Mouse (Mus musculus): ENCODE measurements around the gene Fgfr2. TPM values are rescaled to one million over a fixed set of nuclear protein-coding genes. Genes with fewer than 3 reads are reported as not detected.

The Fgfr2 gene
- polyA plus RNA-seq, 1 experiment from 2014 or later, result 11.2 TPM

GRCm38 (mm10) chr7:130719931-130720598 is 2403.1 kb downstream of the Fgfr2 start:
- Histone ChIP-seq H3K27ac (ENCODE audit: low read depth) (no peak overlapping the region), H3K9me3 (ENCODE audit: low read length) (no peaks in the 10 kb centered on the region), H3K9ac (replicated peaks) (no peak overlapping the region), H3K27me3 (ENCODE audit: insufficient read depth, low read length) (no peaks in the 10 kb centered on the region), H3K4me2 (ENCODE audit: low read depth, low read length) (no peak overlapping the region), H3K4me3 (ENCODE audit: low read depth, low read length) (no peak overlapping the region), H3K4me1 (ENCODE audit: insufficient read depth) (peaks cover 19% of the 10 kb centered on the region; the same call in 1 of the 2 replicates), H3K36me3 (replicated peaks; ENCODE audit: insufficient read depth, low read length) (no peaks in the 10 kb centered on the region)
- TF ChIP-seq CTCF (IDR thresholded peaks at IDR 0.05; ENCODE audit: low read depth), result no peak
- no peak for TF ChIP-seq EP300 (IDR thresholded peaks at IDR 0.05; ENCODE audit: low read depth)
- 41% methylated on average over 16 of the region's 16 CpGs for WGBS (ENCODE audit: insufficient replicate concordance)
- ATAC-seq, result no peak
- DNase-seq, result no peak

DNA sequence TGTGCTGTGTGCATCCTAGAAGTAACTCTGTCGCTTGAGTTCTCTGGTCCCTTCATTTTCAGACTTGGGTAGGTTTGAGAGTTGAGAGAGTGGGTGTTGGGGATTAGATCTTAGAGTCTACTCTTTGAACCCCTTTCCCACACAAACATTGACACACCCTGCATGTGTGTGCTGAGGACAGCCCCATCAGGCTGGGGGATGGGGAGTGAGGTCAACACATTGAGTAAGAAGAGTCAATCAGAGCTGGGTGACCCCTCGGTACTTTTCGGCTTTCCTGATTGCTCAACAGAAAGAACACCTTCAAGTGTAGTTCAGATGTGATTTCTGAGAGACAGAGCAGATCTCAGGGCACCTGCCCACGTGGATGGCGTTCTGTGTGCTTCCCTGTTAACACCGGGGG is 2406.2 kb downstream of the Fgfr2 start:
- Histone ChIP-seq H3K9me3 (ENCODE audit: low read length) (no peaks in the 10 kb centered on the region), H3K36me3 (replicated peaks; ENCODE audit: insufficient read depth, low read length) (no peaks in the 10 kb centered on the region), H3K27me3 (ENCODE audit: insufficient read depth, low read length) (no peaks in the 10 kb centered on the region), H3K9ac (replicated peaks) (no peak overlapping the region), H3K27ac (ENCODE audit: low read depth) (peak overlapping the region; percentile 44; the same call in 1 of the 2 replicates), H3K4me1 (ENCODE audit: insufficient read depth) (peaks cover 12% of the 10 kb centered on the region), H3K4me2 (ENCODE audit: low read depth, low read length) (no peak overlapping the region), H3K4me3 (ENCODE audit: low read depth, low read length) (no peak overlapping the region)
- 0 out of 2 replicates have a peak, but pooled peaks have one; percentile 10 for TF ChIP-seq EP300 (IDR thresholded peaks at IDR 0.05; ENCODE audit: low read depth)
- no peak for TF ChIP-seq CTCF (IDR thresholded peaks at IDR 0.05; ENCODE audit: low read depth)
- 72% methylated on average over 6 of the region's 6 CpGs for WGBS (ENCODE audit: insufficient replicate concordance)
- ATAC-seq (peak; percentile 92), DNase-seq (peak; percentile 66)

GRCm38 (mm10) chr7:130716341-130716740 is 2406.8 kb downstream of the Fgfr2 start:
- no peak for DNase-seq
- H3K9me3 ChIP-seq (ENCODE audit: low read length), result no peaks in the 10 kb centered on the region
- H3K4me3 ChIP-seq (ENCODE audit: low read depth, low read length), result no peak overlapping the region
- H3K4me2 ChIP-seq (ENCODE audit: low read depth, low read length), result no peak overlapping the region
- H3K9ac ChIP-seq (replicated peaks), result no peak overlapping the region
- H3K27ac ChIP-seq (ENCODE audit: low read depth), result peak overlapping the region; percentile 44; the same call in 1 of the 2 replicates
- WGBS (ENCODE audit: insufficient replicate concordance), result 67% methylated on average over 4 of the region's 4 CpGs
- TF ChIP-seq EP300 (IDR thresholded peaks at IDR 0.05; ENCODE audit: low read depth) (no peak), CTCF (IDR thresholded peaks at IDR 0.05; ENCODE audit: low read depth) (no peak)
- no peaks in the 10 kb centered on the region for H3K27me3 ChIP-seq (ENCODE audit: insufficient read depth, low read length)
- ATAC-seq, result no peak
- peaks cover 12% of the 10 kb centered on the region for H3K4me1 ChIP-seq (ENCODE audit: insufficient read depth)
- H3K36me3 ChIP-seq (replicated peaks; ENCODE audit: insufficient read depth, low read length), result no peaks in the 10 kb centered on the region

GRCm38 (mm10) chr7:130715467-130715866 is 2407.7 kb downstream of the Fgfr2 start:
- Histone ChIP-seq H3K9me3 (ENCODE audit: low read length) (no peaks in the 10 kb centered on the region), H3K4me2 (ENCODE audit: low read depth, low read length) (no peak overlapping the region), H3K4me1 (ENCODE audit: insufficient read depth) (peaks cover 12% of the 10 kb centered on the region), H3K27ac (ENCODE audit: low read depth) (no peak overlapping the region), H3K36me3 (replicated peaks; ENCODE audit: insufficient read depth, low read length) (no peaks in the 10 kb centered on the region), H3K27me3 (ENCODE audit: insufficient read depth, low read length) (no peaks in the 10 kb centered on the region), H3K9ac (replicated peaks) (no peak overlapping the region), H3K4me3 (ENCODE audit: low read depth, low read length) (no peak overlapping the region)
- ATAC-seq, result no peak
- no peak for DNase-seq
- WGBS (ENCODE audit: insufficient replicate concordance), result 75% methylated on average over 3 of the region's 3 CpGs
- TF ChIP-seq CTCF (IDR thresholded peaks at IDR 0.05; ENCODE audit: low read depth), result no peak
- no peak for TF ChIP-seq EP300 (IDR thresholded peaks at IDR 0.05; ENCODE audit: low read depth)

- H3K27ac ChIP-seq (ENCODE audit: low read depth), result no peak overlapping the region
- H3K27me3 ChIP-seq (ENCODE audit: insufficient read depth, low read length), result no peaks in the 10 kb centered on the region
- H3K36me3 ChIP-seq (replicated peaks; ENCODE audit: insufficient read depth, low read length), result no peaks in the 10 kb centered on the region
- WGBS (ENCODE audit: insufficient replicate concordance), result 66% methylated on average over 6 of the region's 6 CpGs
- no peak overlapping the region for H3K9ac ChIP-seq (replicated peaks)
- TF ChIP-seq EP300 (IDR thresholded peaks at IDR 0.05; ENCODE audit: low read depth) (no peak), CTCF (IDR thresholded peaks at IDR 0.05; ENCODE audit: low read depth) (no peak)
- no peak overlapping the region for H3K4me2 ChIP-seq (ENCODE audit: low read depth, low read length)
- H3K4me1 ChIP-seq (ENCODE audit: insufficient read depth), result peaks cover 18% of the 10 kb centered on the region
- no peaks in the 10 kb centered on the region for H3K9me3 ChIP-seq (ENCODE audit: low read length)
- DNase-seq (no peak), ATAC-seq (no peak)
- no peak overlapping the region for H3K4me3 ChIP-seq (ENCODE audit: low read depth, low read length)
Observed at GRCm38 (mm10) chr7:130713319-130713718, 2409.8 kb downstream of the Fgfr2 start.

- no peak overlapping the region for H3K9ac ChIP-seq (replicated peaks)
- peaks cover 12% of the 10 kb centered on the region for H3K4me1 ChIP-seq (ENCODE audit: insufficient read depth)
- H3K27me3 ChIP-seq (ENCODE audit: insufficient read depth, low read length), result no peaks in the 10 kb centered on the region
- TF ChIP-seq CTCF (IDR thresholded peaks at IDR 0.05; ENCODE audit: low read depth) (no peak), EP300 (IDR thresholded peaks at IDR 0.05; ENCODE audit: low read depth) (no peak)
- DNase-seq (no peak), ATAC-seq (no peak)
- no peak overlapping the region for H3K4me3 ChIP-seq (ENCODE audit: low read depth, low read length)
- H3K9me3 ChIP-seq (ENCODE audit: low read length), result no peaks in the 10 kb centered on the region
- no peaks in the 10 kb centered on the region for H3K36me3 ChIP-seq (replicated peaks; ENCODE audit: insufficient read depth, low read length)
- H3K4me2 ChIP-seq (ENCODE audit: low read depth, low read length), result no peak overlapping the region
- H3K27ac ChIP-seq (ENCODE audit: low read depth), result no peak overlapping the region
- WGBS (ENCODE audit: insufficient replicate concordance), result 68% methylated on average over 6 of the region's 7 CpGs
Observed at GRCm38 (mm10) chr7:130711851-130712250, 2411.3 kb downstream of the Fgfr2 start.

Data from liver, postnatal 0 days (tissue).